ENCODE assay signal across 8 mouse cellular contexts in the genomic region with DNA sequence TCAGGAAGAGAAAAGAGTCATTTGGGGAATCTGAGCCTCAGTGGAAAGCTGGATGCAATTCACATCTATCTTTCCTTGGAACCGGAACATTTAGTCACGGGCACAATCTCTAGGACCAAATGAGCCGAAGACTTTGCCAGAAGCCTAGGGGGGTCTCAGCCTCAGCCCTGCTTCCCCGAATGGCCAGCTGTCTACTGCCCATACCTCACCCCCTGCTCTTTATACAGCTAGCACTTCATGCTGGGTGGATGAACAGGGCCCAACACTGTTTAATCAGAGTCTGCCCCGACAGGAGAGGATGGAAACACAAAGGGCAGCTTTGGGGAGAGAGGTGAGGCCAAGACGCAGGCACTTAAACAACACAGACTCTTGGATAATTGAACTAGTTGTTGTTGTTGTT. TPM values are rescaled to one million over a fixed set of nuclear protein-coding genes. Genes with fewer than 3 reads are reported as not detected.
DNase-seq lines count a peak whose midpoint lies in the region; ATAC-seq and TF ChIP-seq lines count a peak whose summit lies in the region.

No protein-coding gene starts in this region.

- no peak for ATAC-seq in embryonic facial prominence, embryonic 13.5 days (ENCODE audit: insufficient number of reproducible peaks, insufficient read depth, low FRiP score, low TSS enrichment, low read depth)
- ATAC-seq in hindbrain, embryonic 16.5 days, result peak; percentile 62
- peak; percentile 87 for ATAC-seq in neural tube, embryonic 12.5 days (ENCODE audit: low FRiP score, low read depth)

- peak; percentile 83 for DNase-seq in left cerebral cortex, postnatal 4 days
- DNase-seq in left cerebral cortex, adult 11 months (ENCODE audit: low spot score), result no peak
- DNase-seq in frontal cortex, postnatal 25 days (ENCODE audit: low spot score in 2 of 2), result no peak
- DNase-seq in gastrocnemius, adult 2 months, result no peak
- no peak for DNase-seq in urinary bladder, postnatal 4 days (ENCODE audit: low spot score in 2 of 2)

- 43% methylated on average over 6 of the region's 6 CpGs for WGBS in embryonic facial prominence, embryonic 13.5 days
- WGBS in hindbrain, embryonic 16.5 days, result 30% methylated on average over 6 of the region's 6 CpGs
- 15% methylated on average over 6 of the region's 6 CpGs for WGBS in neural tube, embryonic 12.5 days

- no peaks in the 10 kb centered on the region for H3K9me3 ChIP-seq in embryonic facial prominence, embryonic 13.5 days
- no peaks in the 10 kb centered on the region for H3K9me3 ChIP-seq in hindbrain, embryonic 16.5 days (ENCODE audit: control insufficient read depth, low read length)
- no peaks in the 10 kb centered on the region for H3K9me3 ChIP-seq in neural tube, embryonic 12.5 days

- H3K9ac ChIP-seq in embryonic facial prominence, embryonic 13.5 days, result peak overlapping the region; percentile 16; the same call in 1 of the 2 replicates
- H3K9ac ChIP-seq in hindbrain, embryonic 16.5 days (ENCODE audit: low read depth, low read length), result no peak overlapping the region
- no peak overlapping the region for H3K9ac ChIP-seq in neural tube, embryonic 12.5 days

- no peak overlapping the region for H3K4me3 ChIP-seq in embryonic facial prominence, embryonic 13.5 days
- no peak overlapping the region for H3K4me3 ChIP-seq in hindbrain, embryonic 16.5 days (ENCODE audit: low read length)
- H3K4me3 ChIP-seq in neural tube, embryonic 12.5 days, result no peak overlapping the region
- H3K4me3 ChIP-seq in gastrocnemius, adult 2 months, result no peak overlapping the region

- no peak overlapping the region for H3K4me2 ChIP-seq in embryonic facial prominence, embryonic 13.5 days
- H3K4me2 ChIP-seq in hindbrain, embryonic 16.5 days (ENCODE audit: low read length), result no peak overlapping the region
- H3K4me2 ChIP-seq in neural tube, embryonic 12.5 days (replicated peaks), result no peak overlapping the region

- peaks cover 57% of the 10 kb centered on the region for H3K36me3 ChIP-seq in embryonic facial prominence, embryonic 13.5 days
- H3K36me3 ChIP-seq in hindbrain, embryonic 16.5 days (ENCODE audit: control insufficient read depth, insufficient read depth, low read length), result no peaks in the 10 kb centered on the region
- peaks cover 40% of the 10 kb centered on the region for H3K36me3 ChIP-seq in neural tube, embryonic 12.5 days

- H3K27ac ChIP-seq in embryonic facial prominence, embryonic 13.5 days, result no peak overlapping the region
- peak overlapping the region; percentile 44 for H3K27ac ChIP-seq in hindbrain, embryonic 16.5 days (ENCODE audit: low read depth, low read length)
- H3K27ac ChIP-seq in neural tube, embryonic 12.5 days, result peak overlapping the region; percentile 72
- H3K27ac ChIP-seq in gastrocnemius, adult 2 months, result no peak overlapping the region

- H3K4me1 ChIP-seq in embryonic facial prominence, embryonic 13.5 days, result peaks cover 11% of the 10 kb centered on the region
- peaks cover 16% of the 10 kb centered on the region for H3K4me1 ChIP-seq in hindbrain, embryonic 16.5 days (ENCODE audit: control insufficient read depth, insufficient read depth, low read depth, low read length)
- peaks cover 53% of the 10 kb centered on the region for H3K4me1 ChIP-seq in neural tube, embryonic 12.5 days

- no peak for TF ChIP-seq CTCF in gastrocnemius, adult 2 months (IDR thresholded peaks at IDR 0.05)

- intact Hi-C loops in left cerebral cortex, postnatal 4 days (cut with DNase I), result no loop called here
- intact Hi-C loops in gastrocnemius, adult 2 months (cut with DNase I), result no loop called here

- H3K27me3 ChIP-seq in embryonic facial prominence, embryonic 13.5 days, result no peaks in the 10 kb centered on the region
- H3K27me3 ChIP-seq in hindbrain, embryonic 16.5 days (replicated peaks; ENCODE audit: control insufficient read depth, insufficient read depth, low read length), result no peaks in the 10 kb centered on the region
- no peaks in the 10 kb centered on the region for H3K27me3 ChIP-seq in neural tube, embryonic 12.5 days (replicated peaks)

RNA-seq across cellular contexts. Expression of gene Chst15, which starts 53.8 kb away (rescaled TPM):
- 10 to 100 TPM; 34.1 to 34.7 TPM for total RNA-seq in left cerebral cortex, postnatal 4 days (2021)
- 30.2 and 30.4 TPM in 2 replicates for polyA plus RNA-seq in embryonic facial prominence, embryonic 13.5 days (2015; fragmentation: Nextera tagmentation; extraction: Ambion mirVana)
- 18.5 and 24.4 TPM in 2 replicates for polyA plus RNA-seq in hindbrain, embryonic 16.5 days (2015; fragmentation: Nextera tagmentation; extraction: Ambion mirVana)
- polyA plus RNA-seq in neural tube, embryonic 12.5 days (2016; fragmentation: Nextera tagmentation; extraction: Ambion mirVana), result 33.3 and 35.7 TPM in 2 replicates
- 1 to 10 TPM; 2.6 to 3.0 TPM for total RNA-seq in gastrocnemius, adult 2 months (2021)

Comparison
In these comparisons a context has a peak if more than half of its experiments do, and no peak if none do; other contexts are left out.
1. H3K27ac ChIP-seq: peak in hindbrain, embryonic 16.5 days (single experiment) and neural tube, embryonic 12.5 days (single experiment); none in embryonic facial prominence, embryonic 13.5 days (single experiment) and gastrocnemius, adult 2 months (single experiment).